Mouse (Mus musculus) lung, postnatal 14 days (tissue): ENCODE data around the gene Celf2.
A peak's percentile ranks its signal among the peaks of the same experiment; 100 is the strongest.

Experiments used
- DNase-seq: peaks from one replicate; pipeline ENCODE4 v3.0.0; 2021

Gene Celf2

DNA sequence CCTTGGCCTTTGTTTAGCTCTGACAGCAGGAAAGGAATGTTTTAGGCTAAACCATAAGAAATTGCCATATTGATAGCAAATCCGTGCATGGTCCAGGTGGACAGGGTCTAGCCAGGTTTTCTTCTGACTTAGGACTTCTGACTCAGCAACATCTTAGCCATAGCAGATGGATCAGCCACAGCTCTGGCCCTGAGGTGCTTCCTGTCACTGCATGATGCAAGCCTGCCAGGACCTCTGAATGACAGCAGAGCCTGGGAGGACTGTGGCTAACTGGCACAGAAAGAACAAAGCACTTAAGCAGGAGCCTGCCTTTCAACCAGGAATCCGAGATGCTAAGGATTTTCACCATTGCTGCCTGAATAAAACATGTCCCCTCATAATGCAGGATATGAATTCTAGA is 507.4 kb downstream of the Celf2 start:
- no peak for DNase-seq

DNA sequence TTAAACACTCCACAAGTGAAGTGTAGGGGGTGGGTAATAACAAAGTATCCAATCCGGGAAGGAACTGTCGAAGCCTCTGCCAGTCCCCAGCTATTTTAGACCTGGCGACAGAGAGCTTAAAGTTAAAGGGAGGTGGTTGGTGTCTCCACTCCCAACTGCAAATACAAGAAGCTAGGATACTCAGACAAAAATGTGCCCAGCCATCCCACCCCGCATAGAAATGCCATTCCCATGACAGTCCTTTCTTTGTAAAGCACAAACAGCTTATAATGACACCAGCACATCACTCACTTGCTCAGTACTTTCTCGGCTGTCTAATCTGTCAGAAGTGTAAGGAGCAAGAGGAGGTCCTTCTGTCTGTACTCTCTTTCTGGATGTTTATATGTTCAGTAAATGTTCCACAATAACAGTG is 518.3 kb downstream of the Celf2 start:
- DNase-seq: peak; percentile 5

DNA sequence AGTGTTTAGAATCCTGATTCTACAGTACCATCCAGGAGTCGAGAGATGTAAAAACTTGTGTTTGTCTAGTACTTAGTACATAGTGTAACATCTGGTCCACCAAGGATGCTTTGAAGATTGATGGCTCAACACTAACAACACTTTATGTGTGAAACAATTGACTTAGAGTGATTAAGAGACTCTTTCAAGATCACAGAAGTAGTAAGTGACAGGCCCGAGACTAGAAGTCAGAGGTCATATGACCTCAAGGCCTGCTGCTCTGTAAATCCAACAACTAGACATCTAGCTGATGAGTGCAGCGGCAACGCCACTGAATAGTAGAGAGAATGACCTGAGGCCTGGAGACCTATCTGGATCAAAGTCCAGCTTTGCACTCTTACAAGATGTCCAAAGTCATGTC is 523.7 kb downstream of the Celf2 start:
- no peak for DNase-seq

DNA sequence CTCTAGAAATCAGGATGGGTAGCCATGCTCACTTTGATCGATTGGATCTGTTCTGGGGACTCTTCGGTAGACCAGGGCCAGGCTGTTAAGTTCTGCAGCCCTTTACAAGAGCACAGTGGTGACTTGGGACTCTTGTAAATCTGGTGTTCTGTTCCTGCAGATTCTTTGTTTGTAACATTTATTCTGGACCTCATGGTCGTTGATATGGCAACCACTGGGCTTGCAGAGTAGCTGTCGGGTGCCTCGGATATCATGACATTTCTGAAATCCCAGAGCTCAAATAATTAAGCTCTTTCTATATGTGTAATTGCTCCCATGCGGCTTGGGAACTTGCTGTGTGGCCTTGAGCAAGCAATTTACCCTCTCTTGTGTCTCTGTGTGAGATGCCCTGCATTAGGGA is 525.5 kb downstream of the Celf2 start:
- DNase-seq: no peak

DNA sequence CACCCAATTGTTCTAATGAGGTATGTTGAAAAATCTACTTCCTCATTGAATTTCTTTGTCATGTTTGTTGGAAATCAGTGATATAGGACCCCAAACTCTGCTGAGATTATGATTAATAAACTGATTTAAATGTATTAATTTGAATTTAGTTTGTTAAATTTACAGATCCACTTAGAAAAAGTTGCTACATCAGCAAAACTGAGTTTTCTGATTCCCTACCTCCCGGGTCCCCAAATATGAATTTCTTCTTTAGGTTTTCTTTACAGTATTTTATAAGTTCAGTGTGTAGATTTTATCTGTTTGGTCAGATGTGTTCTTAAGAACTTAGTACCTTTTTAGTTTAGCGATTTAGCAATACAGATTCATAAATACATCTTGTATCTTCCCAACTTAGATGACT is 533.1 kb downstream of the Celf2 start:
- no peak for DNase-seq

DNA sequence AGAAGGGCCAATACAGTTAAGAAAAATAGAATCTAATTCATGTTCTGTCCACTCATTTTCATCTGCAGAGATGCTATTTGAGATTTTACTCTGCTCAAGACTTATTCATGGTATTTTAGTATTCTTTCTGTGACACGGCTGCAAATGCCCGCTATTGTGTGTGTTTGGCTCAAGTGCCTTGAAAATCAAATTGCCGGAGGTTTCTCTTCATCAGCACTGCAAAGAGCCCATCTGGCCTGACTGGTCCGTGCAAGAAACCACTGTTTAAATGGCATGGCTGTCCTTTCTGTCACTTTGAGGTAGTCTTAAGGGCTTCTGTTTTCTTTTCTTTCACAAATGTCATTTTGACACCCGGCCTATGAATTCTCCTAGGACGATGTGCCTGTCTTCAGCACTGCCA is 540.1 kb downstream of the Celf2 start:
- no peak for DNase-seq

DNA sequence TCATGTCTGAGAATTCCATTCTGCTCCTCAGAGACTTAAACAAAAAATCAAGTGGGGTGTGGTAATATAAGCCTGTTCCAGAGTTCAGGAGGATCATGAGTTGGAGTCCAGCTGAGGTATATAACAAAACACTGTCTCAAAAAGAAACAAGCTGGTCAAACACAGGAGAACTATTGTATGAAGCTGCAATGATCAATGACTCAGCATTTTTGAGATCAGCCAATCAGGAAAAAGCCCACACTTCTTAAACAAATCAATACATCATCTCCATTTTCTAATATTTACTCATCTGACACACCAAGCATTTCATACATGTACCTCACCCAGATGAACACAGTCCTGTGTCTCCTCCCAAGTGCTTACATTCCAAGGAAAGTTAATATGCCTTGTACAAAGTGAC is 544.1 kb downstream of the Celf2 start:
- no peak for DNase-seq

DNA sequence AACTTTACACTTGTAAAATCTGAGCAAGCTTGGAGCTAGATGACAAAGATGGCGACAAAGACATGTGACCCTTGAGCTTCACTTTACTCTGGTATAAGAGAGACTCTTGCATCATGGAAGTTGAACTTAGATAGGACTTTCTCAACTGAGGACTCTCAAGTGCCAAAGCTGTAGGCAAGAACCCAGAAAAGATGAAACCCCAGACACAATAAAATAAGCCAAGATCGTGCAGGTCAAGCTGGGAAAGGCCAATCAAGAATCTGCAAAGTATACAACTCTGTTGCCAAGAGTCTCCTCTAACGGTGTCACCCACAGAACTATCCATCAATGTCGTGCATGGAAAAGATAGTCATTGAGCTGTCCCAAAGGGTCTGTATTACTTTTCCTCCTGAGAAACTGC is 558.7 kb downstream of the Celf2 start:
- no peak for DNase-seq

DNA sequence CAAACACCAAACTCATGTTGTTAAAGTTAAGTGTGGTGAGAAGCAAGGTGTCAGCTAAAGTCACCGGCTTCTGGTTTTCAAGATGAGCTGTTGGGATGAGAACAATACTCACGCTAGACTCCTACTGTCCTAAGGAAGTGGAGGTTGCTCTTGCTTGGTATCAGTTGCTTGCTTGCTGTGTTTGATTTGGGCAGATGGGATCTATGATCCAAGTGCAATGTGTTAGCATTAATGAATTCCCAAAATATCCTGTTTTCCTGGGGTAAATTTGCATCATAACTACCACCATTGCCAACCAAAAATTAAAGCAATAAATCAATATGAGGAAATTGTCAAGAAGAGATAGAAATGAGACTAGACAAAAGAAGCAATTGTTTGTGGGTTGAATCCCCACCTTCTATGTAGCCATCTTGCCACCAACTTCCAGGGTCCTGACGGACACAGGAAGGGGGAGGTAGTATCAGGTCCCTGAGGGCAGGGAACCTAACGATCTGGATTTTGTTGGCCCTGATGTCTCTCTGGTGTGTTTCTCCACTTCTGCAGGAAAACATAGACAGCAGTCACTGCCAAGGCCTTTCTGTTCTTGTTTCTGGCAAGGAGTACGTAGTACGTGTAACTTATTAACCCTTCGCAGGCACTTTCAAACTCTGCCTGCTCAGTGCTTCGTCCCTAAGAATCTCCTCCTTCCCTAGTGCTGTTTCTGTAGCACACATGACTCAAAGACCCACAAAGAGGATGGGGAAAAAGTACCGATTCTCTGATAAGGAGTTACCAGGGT is 563.5 kb downstream of the Celf2 start:
- DNase-seq: no peak

DNA sequence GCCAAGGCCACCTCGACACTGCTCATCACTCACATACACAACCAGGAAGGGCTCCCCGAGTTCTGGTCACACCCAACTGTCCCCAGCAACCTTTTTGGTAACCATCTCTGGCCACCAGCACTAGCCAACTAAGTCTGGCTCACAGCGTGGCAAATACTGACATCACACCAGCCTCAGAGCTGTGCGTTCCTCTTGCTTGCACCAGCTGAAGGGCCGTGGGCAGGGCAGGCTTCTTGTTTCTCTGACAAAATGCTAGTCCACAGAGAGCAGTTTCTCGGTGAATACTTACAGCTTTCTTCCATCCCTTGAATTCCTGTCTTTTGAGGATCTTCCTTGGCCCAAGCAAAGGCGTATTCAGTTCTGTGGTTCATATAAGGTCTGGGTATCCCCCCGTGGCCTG is 565.7 kb downstream of the Celf2 start:
- DNase-seq: no peak

DNA sequence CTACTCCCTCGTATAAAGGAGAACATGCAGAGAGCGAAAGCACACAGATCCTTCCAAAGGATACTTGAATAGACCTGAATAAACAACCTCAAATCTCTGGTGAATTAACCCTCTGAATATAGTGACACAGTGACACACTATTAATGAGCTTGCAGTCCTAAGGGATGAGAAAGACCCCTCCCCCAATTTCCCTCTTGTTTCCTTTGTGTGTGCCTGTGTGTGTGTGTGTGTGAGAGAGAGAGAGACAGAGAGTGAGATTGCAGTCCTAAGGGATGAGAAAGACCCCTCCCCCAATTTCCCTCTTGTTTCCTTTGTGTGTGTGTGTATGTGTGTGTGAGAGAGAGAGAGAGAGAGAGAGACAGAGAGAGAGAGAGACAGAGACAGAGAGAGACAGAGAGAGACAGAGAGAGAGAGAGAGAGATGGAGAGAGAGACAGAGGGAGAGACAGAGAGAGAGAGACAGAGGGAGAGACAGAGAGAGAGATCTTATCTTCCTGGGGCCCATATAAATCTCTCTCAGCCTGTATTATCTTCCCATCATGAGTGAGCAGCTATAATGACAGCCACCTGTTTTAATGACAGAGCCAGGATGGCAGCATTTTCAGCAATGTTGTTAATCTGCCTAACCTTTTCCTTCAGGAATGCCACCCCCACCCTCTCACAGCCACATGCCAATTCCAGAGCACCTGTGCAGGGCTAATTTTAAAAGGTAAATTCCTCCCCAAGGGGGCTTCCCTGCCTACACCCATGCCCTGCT is 566.5 kb downstream of the Celf2 start:
- DNase-seq: no peak

DNA sequence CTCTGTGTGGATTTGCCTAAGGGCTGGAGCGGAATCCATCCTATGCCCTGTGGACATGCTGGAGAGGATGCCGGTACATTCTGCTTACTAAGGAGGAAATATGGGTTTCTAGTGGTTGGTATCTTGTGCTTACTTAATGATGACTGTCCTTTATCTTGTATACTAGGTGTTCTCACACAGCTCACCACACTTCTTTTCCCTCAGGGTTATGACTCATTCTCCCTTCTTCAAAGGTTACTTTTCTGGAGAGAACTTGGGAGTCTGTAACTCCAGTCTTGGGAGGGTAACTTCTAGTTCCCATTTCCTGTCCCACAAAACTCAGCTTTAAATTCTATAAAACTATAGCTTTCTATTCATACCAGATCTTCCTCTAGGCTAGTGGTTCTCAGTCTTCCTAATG is 570.2 kb downstream of the Celf2 start:
- DNase-seq: no peak

DNA sequence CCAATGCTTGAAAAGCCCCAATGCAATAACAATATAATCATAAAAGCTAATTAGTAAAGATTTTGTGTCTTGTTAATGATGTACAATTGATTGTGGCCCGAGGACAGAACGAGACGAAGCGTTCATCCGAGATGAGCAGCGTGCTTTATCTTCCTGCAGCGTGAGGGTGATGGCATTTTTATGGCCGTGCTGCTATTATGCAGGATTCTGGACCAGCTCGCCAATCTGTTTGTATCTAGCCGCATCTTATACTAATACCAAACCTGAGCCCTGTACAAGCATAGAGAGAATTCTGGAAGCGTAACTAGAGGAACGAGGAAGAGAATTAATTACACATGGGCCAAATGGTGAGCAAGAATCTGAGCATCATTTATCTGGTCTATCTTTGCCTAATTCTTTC is 576.2 kb downstream of the Celf2 start:
- DNase-seq: no peak

DNA sequence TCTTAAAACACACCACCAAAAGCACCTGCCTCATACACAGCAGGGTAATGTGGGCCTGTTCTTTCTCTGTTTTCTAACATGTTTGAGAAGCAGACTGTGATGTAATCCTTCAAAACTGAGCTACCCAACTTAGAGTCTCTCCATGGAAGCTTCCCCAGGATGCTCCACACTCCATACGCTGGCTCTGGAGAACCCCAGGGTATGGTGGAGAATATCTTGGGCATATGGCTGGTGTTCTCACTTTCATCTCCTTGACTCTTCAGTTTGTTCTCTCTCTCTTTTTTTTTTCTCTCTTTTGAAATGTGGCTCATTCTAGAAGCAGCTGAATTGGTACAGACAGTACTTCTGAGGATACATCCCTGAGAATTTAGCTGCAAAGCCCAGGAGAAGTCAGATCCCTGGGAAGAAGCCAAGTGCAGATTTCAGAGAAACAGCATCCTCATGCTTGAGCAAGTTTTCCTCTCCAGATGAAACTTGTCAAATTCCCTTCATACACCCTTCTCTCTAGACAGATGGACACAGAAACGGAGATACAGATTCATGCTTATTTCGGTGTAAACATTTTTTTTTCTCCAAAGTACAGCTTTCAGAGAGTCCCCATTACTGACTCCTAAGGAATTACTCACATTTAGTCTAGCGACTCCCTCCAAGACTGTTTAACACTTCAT is 581.5 kb downstream of the Celf2 start:
- DNase-seq: peak; percentile 26

DNA sequence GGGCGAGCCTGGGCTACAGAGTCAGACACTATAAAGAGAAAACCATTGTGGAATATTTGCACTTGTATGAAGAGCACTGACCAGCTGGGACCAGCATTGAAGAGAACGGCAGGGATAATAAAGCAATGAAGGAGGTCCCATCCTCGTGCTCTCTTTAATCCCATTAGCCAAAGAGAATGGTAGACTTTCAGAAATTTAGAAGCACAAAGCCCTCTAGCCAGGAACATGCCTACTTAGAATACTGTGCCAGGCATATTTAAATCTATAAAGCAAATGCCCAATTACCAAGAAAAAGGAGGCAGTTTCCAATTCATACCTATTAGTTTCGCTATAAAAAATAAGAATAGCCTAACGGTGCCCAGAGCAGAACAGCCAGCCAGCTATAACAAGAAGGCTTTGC is 583.9 kb downstream of the Celf2 start:
- DNase-seq: no peak

DNA sequence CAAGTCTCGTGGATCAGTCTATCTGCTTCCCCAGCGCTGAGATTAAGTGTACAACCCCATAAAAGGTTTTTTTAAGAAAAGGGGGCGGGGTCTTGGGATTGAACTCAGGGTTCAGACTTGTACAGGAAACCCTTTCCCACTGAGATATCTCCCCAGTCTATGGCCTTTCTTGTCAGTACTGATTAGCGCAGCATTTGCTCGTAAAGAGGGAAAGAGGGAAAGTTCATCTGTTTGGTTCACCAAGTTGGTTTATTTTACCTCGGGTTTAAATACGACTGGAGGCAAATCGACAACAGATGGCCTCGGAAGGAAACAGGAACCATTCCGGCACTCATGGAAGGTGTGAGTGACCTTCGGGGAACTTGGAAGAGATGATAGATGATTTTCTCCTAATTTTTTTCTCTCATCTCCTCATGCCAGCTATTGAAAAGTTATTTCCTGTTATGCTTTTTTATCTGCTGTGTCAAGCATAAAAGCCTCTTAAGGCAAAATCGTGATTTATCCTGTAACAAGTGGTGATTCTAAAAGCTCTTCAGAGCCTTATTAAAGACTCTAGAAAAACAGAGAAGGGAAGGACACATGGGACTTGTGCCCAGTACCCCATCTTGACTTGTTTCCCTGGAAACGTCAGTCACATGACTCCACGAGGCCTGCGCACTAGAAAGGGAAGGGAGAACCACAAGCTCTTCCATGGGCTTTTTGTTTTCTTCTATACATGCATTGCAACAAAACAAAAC is 585.5 kb downstream of the Celf2 start:
- DNase-seq: no peak

DNA sequence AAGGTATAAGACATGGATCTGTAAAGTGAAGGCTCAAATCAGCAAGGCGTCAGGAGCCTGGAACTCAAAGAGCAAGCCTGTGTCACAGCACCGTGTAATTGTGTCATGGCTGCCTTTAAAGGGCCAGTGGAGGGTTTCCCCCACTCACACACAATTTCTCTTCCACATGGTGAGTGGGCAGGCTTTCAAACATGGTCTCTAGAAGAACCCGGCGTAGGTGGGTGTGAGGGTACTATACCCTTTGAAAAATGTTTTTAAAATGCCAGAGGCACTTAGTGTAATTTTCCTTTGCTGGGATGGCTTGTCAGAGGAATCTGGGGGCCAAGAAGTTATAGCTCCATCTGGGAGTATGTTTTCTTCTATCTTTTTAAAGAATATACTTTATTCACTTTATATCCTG is 594.0 kb downstream of the Celf2 start:
- DNase-seq: no peak

DNA sequence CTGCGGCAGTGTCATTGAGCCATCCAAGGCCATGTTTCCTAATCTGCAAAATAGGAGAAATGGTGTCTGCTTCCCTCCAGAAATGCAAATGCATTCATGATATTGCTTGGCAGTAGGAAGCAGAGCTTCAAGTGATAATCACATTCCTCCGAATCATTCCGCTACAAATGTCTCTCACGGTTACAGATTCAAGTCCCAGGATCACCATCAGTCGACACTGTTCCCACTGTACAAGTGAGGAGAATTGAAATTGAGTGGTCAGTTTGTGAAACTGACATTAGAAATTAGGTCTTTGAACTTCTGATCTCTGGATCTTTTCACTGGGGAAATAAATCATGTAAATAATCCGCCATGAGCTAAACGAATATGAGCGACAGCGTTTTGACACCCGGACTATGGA is 596.0 kb downstream of the Celf2 start:
- DNase-seq: no peak

DNA sequence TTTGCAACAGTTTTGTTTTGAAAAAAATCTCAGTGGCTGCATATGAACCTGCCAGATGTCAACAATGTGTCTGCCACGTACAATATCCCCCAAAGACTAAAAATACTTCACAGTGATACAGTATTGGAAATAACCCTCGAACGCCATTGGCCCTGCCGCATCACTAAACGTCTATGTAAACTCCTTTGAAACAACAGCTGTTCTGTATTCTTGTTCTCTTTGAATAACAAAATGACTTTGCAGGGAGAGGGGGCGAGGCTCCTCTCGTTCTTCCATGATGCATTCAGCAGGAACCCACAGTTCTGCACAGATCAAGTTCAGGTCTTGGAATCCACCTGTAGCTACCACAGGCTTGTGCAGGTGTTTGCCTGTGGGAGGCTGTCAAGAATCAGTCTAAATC is 597.4 kb downstream of the Celf2 start:
- no peak for DNase-seq

DNA sequence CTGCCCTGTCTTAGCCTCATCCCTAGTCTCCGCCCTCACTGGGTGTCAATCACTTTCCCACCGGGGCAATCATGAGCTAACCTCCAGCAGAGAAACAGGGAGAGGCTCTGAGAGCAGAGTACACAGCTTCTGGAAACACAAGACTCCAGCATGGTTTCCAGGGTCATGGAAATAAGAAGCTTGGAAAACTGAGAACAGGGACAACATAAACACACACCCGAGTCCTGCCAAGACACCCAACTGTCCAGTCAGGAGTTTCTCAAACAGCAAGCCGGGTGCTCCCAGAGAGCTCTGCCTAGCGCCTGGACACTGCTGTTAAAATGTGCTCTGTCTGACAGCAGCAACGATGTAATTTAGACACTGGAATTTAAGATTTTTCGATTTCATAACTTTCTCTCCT is 599.4 kb downstream of the Celf2 start:
- DNase-seq: peak; percentile 39

DNA sequence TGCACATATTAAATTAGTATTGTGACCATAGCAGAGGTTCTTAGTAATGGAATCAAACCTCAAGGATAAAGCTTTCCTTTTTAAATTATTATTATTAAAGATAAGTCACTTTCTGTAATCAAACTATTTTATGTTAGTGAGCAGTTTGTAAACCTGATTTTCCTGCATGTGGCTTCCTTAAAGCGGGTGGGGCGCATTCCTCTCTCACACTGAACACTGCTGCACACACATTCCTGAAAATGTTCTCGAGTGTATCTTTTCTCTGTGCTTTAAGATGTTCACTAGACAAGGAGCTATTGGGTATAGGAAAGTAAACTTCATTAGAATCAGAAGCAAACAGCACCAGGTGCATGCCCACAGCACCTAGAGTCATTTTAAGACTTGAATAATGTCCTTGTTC is 605.0 kb downstream of the Celf2 start:
- DNase-seq: no peak

DNA sequence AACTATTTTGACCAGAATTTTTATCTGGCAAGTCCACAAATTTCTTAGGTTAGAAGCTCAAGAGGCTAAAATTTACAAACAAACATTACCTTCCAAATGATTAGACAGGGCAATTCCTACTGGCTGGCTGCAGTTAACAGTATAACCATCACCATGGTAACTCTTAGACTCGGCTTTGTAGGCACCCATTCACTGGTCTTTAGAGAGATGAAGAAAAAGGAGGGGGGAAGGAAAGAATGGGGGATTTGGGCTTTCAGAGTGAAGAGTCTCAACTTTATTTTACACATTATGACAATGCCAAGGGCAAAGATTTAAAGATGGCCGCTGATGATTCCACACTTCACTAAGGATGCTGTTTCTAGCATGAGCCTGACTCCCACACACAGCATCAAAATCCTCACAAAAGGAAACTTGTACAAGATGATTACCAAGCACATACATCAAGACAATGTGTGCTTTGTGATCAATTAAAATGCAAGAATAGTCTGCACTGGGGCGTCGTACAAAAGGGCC is 606.1 kb downstream of the Celf2 start:
- DNase-seq: no peak

DNA sequence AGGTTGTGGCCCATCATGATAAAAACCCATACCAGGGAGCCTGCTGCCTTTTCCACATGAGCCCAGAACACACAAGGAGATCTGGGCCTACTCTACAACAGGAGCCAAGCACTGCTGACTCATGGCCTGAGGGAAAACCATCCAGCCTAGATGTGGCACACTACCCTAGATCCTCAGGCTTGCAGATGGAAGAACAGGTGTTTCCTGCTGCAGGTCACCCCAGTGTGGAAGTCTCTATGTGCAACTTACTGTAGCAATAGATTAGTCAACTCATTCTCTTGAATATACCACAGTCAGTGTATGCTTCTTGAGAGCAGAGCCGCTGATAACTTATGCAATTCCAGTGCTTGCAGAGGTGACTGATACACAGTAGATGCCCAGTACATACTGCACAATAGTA is 612.5 kb downstream of the Celf2 start:
- no peak for DNase-seq
